Mouse (Mus musculus): ENCODE data around the gene Arpc2. TPM values are rescaled to one million over a fixed set of nuclear protein-coding genes. Genes with fewer than 3 reads are reported as not detected.

Arpc2 gene
- total RNA-seq, 2 experiments from 2014 or later: 249 to 278 TPM

GRCm38 (mm10) chr1:74305522-74305921 is 69.6 kb downstream of the Arpc2 start, which contains the start of gene Tmbim1:
Gene Tmbim1, minus strand, starts transcription at chr1:74305622.
- H3K4me3 ChIP-seq: peak within 1 kb of the TSS; percentile 82
- intact Hi-C loops (cut with DNase I): no loop called here
- H3K27ac ChIP-seq: peak within 1 kb of the TSS; percentile 85
- no peak for DNase-seq (ENCODE audit: extremely low spot score in 1 of 2, low spot score in 2 of 2)
- TF ChIP-seq CTCF (IDR thresholded peaks at IDR 0.05): no peak

- no peak for TF ChIP-seq CTCF (IDR thresholded peaks at IDR 0.05)
- intact Hi-C loops (cut with DNase I): no loop called here
- no peak for DNase-seq (ENCODE audit: extremely low spot score in 1 of 2, low spot score in 2 of 2)
- Histone ChIP-seq H3K4me3 (no peak overlapping the region), H3K27ac (no peak overlapping the region)
Measured at GRCm38 (mm10) chr1:74307146-74307545, 71.3 kb downstream of the Arpc2 start.

- Histone ChIP-seq H3K27ac (no peak overlapping the region), H3K4me3 (no peak overlapping the region)
- intact Hi-C loops (cut with DNase I): no loop called here
- no peak for TF ChIP-seq CTCF (IDR thresholded peaks at IDR 0.05)
- no peak for DNase-seq (ENCODE audit: extremely low spot score in 1 of 2, low spot score in 2 of 2)
Measured at GRCm38 (mm10) chr1:74308001-74308964, 72.4 kb downstream of the Arpc2 start.

GRCm38 (mm10) chr1:74309767-74310166 is 73.9 kb downstream of the Arpc2 start:
- TF ChIP-seq CTCF (IDR thresholded peaks at IDR 0.05): no peak
- intact Hi-C loops (cut with DNase I): no loop called here
- Histone ChIP-seq H3K27ac (no peak overlapping the region), H3K4me3 (no peak overlapping the region)
- DNase-seq (ENCODE audit: extremely low spot score in 1 of 2, low spot score in 2 of 2): no peak

- no peak overlapping the region for H3K4me3 ChIP-seq
Measured at GRCm38 (mm10) chr1:74313049-74313692, 77.3 kb downstream of the Arpc2 start.

GRCm38 (mm10) chr1:74314796-74315195 is 78.9 kb downstream of the Arpc2 start:
- Histone ChIP-seq H3K27ac (no peak overlapping the region), H3K4me3 (no peak overlapping the region)
- no peak for TF ChIP-seq CTCF (IDR thresholded peaks at IDR 0.05)
- intact Hi-C loops (cut with DNase I): no loop called here
- DNase-seq (ENCODE audit: extremely low spot score in 1 of 2, low spot score in 2 of 2): no peak

More at GRCm38 (mm10) chr1:74313049-74313692, 77.3 kb downstream of the Arpc2 start:
- H3K27ac ChIP-seq: no peak overlapping the region
- intact Hi-C loops (cut with DNase I): loop anchor here (1.0 to 2.0 kb wide), 3 partner anchors 48 to 139 kb away; no protein-coding TSS in a partner anchor
- TF ChIP-seq CTCF (IDR thresholded peaks at IDR 0.05): peak; percentile 84
- peak; percentile 46 to 66 for DNase-seq (ENCODE audit: extremely low spot score in 1 of 2, low spot score in 2 of 2)

GRCm38 (mm10) chr1:74316114-74316827 is 80.4 kb downstream of the Arpc2 start:
- no peak for TF ChIP-seq CTCF (IDR thresholded peaks at IDR 0.05)
- intact Hi-C loops (cut with DNase I): no loop called here
- DNase-seq (ENCODE audit: extremely low spot score in 1 of 2, low spot score in 2 of 2): no peak
- no peak overlapping the region for H3K27ac ChIP-seq
- no peak overlapping the region for H3K4me3 ChIP-seq

Small RNAs within 50 kb of the gene (microRNA-seq; reads per million reads assigned to microRNA genes)
- gene Mir1928: 0 reads per million in 2 experiments

Other genes with a start within 250 kb of the Arpc2 start
- 10 to 100 TPM; 43.5 to 46.4 TPM for gene Tns1, start 111.6 kb upstream of the Arpc2 start, total RNA-seq (2021)
- gene Rufy4, start 110.5 kb upstream of the Arpc2 start, total RNA-seq (2021): under 1 TPM in 1 of 2 experiments, not detected in 1; 0.19 TPM
- not detected for gene Cxcr2, start 82.1 kb upstream of the Arpc2 start, total RNA-seq (2021)
- not detected for gene Cxcr1, start 41.5 kb upstream of the Arpc2 start, total RNA-seq (2021)
- not detected for gene Gpbar1, start 42.5 kb downstream of the Arpc2 start, total RNA-seq (2021)
- 100 to 1,000 TPM; 140 to 143 TPM for gene Aamp, start 48.7 kb downstream of the Arpc2 start, total RNA-seq (2021)
- gene Pnkd, start 48.8 kb downstream of the Arpc2 start, total RNA-seq (2021): 100 to 1,000 TPM; 155 to 164 TPM
- 10 to 100 TPM; 19.4 to 22.0 TPM for gene Tmbim1, start 69.5 kb downstream of the Arpc2 start, total RNA-seq (2021)
- 1 to 10 TPM in 1 of 2 experiments, under 1 TPM in 1; 0.54 to 1.9 TPM for gene Catip, start 126.0 kb downstream of the Arpc2 start, total RNA-seq (2021)
- gene Slc11a1, start 139.1 kb downstream of the Arpc2 start, total RNA-seq (2021): 1 to 10 TPM; 5.0 to 5.4 TPM
- gene Ctdsp1, start 155.4 kb downstream of the Arpc2 start, total RNA-seq (2021): 10 to 100 TPM; 21.6 to 25.6 TPM
- gene Vil1, start 173.3 kb downstream of the Arpc2 start, total RNA-seq (2021): 1 to 10 TPM in 1 of 2 experiments, under 1 TPM in 1; 0.30 to 1.0 TPM